Mouse (Mus musculus) layer of hippocampus, postnatal 25 days (tissue): ENCODE measurements around the gene Vmn2r38. TPM values are rescaled to one million over a fixed set of nuclear protein-coding genes. Genes with fewer than 3 reads are reported as not detected.
"Not testable (repeated sequence)": the region's sequence is repeated elsewhere in the genome, so short reads cannot be mapped to it uniquely, and the experiment has no call there.

Source experiments
- DNase-seq, 2 experiments: peaks; one replicate each; pipeline ENCODE4 v3.0.0; 2022; ENCODE audit warnings: mixed read lengths in 2 of 2, low spot score in 1 of 2; ENCODE audit errors: extremely low spot score in 1 of 2
- total RNA-seq, 2 experiments: library from RNA; stranded (reverse); gene quantifications; 2 replicates each; pipeline ENCODE4 v1.2.3; 2021

Gene Vmn2r38
- total RNA-seq = not detected

DNA sequence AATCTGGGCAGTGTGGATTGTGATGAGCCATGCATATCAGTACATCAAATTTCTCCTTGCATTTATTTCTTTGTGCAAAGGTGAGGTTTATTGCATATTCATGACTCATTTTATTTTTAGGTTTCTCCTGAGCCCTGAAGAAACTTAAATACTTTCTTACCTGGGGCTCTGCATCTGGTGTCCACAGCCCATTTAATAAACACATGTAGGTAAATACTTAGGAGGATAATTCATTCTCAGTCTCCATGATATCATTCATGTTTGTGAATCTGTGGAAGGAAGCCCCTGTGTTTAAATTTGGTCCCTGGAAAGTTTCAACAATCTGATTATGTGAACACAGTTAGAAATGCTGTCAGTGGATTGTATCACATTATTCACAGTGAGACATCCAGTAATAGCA lies at the start of gene Vmn2r38:
TSS of gene Vmn2r38 (minus strand) at position 101 of the 400 bp plus-strand sequence.
- DNase-seq = not testable (repeated sequence)

DNA sequence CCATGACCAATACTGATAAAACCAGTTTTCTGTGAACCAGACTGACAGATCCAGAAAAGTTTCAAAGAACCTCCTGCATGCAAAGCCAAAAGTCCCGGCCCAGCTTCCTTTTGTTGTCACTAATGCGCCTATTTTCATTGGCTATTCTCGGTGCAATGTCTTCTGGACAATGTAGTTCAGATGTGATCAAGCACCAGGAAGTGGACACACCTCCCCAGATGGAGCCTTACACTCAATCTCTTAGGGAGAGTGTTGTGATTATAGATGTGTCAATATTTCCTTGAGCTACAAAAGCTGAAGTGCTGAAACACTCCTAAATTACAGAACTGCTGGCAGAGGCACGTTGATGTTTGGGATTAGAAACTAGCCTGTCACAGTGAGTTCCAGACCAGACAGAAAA lies 32.3 kb downstream of the Vmn2r38 start:
- DNase-seq = not testable (repeated sequence)

GRCm38 (mm10) chr7:9030698-9031097 lies 67.0 kb downstream of the Vmn2r38 start, which contains the start of gene Vmn2r39:
Gene Vmn2r39 (minus strand): TSS chr7:9030798.
- not testable (repeated sequence) for DNase-seq

Other genes starting within 250 kb of the Vmn2r38 start
- gene Vmn2r40, start 166.4 kb downstream of the Vmn2r38 start, total RNA-seq = not detected
- not detected for gene Vmn2r39, start 67.1 kb downstream of the Vmn2r38 start, total RNA-seq
- not detected for gene Vmn2r37, start 125.8 kb upstream of the Vmn2r38 start, total RNA-seq